Mouse (Mus musculus): ENCODE results near the gene Vmn1r120.
"Not testable (repeated sequence)": the region's sequence is repeated elsewhere in the genome, so short reads cannot be mapped to it uniquely, and the experiment has no call there.

The Vmn1r120 gene

DNA sequence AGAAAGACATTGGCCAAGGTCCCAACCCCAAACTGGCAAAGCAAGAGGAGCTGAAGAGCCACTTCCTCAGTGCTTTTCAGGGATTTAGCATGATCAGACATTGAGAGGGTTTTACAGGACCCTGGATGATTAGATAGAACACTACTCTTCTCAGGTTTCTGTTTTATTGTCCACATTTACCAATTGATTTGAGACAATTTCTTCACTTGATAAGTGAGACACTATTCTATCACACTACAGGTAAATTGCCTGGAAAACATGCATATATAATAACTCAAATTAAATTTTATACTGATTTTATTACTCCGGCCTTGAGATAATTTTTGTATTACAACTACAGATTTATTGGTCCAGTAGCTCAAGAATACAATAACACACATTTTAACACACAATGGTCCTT is at the start of gene Vmn1r120:
Vmn1r120 (minus strand) TSS at position 101 of the 400 bp plus-strand sequence.
- not testable (repeated sequence) for DNase-seq

DNA sequence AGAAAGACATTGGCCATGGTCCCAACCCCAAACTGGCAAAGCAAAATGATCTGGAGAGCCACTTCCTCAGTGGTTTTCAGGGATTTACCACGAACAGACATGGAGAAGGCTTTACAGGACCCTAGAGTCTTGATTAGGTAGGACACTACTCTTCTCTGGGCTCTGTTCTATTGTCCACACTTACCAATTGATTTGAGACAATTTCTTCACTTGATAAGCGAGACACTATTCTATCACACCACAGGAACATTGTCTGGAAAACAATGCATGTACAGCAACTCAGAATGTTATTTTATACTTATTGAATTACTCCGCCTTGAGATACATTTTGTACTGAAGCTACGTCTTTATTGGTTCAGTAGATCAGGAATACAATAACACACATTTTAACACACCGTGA is 44.8 kb upstream of the Vmn1r120 start, which contains the start of gene Vmn1r121:
Vmn1r121 (minus strand) TSS at position 101 of the 400 bp plus-strand sequence.
- DNase-seq = not testable (repeated sequence)

DNA sequence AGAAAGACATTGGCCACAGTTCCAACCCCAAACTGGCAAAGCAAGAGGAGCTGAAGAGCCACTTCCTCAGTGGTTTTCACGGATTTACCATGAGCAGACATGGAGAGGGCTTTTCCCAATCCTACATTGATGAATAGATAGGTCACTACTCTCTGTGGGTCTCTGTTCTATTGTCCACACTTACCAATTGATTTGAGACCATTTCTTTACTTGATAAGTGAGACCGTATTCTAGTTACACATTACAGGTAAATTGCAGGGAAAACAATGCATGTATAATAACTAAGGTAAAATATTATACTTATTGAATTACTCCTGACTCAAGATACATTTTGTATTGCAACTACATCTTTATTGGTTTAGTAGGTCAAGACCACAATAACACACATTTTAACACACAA is 41.2 kb downstream of the Vmn1r120 start, which contains the start of gene Vmn1r119:
Vmn1r119 (minus strand) TSS at position 101 of the 400 bp plus-strand sequence.
- DNase-seq = not testable (repeated sequence)

Measured in cerebellum, adult 11 months (tissue).